Mouse (Mus musculus) c-Kit-positive CD71-positive TER-119-positive erythroid progenitor cells, embryonic 14.5 days (primary cell): ENCODE measurements around the gene Efcab2.
"Not testable (repeated sequence)": the region's sequence is repeated elsewhere in the genome, so short reads cannot be mapped to it uniquely, and the experiment has no call there.

ENCODE experiments used
- DNase-seq: peaks from one replicate; pipeline ENCODE4 v3.0.0-alpha.2; 2013; ENCODE audit warnings: low spot score

The Efcab2 gene

GRCm38 (mm10) chr1:178405445-178405911 lies 407 bp upstream of the Efcab2 start:
- DNase-seq, result peak; percentile 80

- no peak for DNase-seq
These were observed 1.1 kb downstream of the Efcab2 start for GRCm38 (mm10) chr1:178406765-178407645.

- DNase-seq, result no peak
These were observed 1.8 kb downstream of the Efcab2 start for GRCm38 (mm10) chr1:178407651-178408050.

- DNase-seq, result no peak
These were observed 3.0 kb downstream of the Efcab2 start for GRCm38 (mm10) chr1:178408901-178409361.

GRCm38 (mm10) chr1:178413367-178413766 lies 7.5 kb downstream of the Efcab2 start:
- not testable (repeated sequence) for DNase-seq

- no peak for DNase-seq
These were observed 13.7 kb downstream of the Efcab2 start for GRCm38 (mm10) chr1:178419608-178420007.

GRCm38 (mm10) chr1:178423662-178424061 lies 17.8 kb downstream of the Efcab2 start:
- no peak for DNase-seq

- no peak for DNase-seq
These were observed 25.9 kb downstream of the Efcab2 start for GRCm38 (mm10) chr1:178431619-178432444.

- no peak for DNase-seq
These were observed 27.7 kb downstream of the Efcab2 start for GRCm38 (mm10) chr1:178433619-178434018.

GRCm38 (mm10) chr1:178444407-178444806 lies 38.5 kb downstream of the Efcab2 start:
- DNase-seq, result no peak

GRCm38 (mm10) chr1:178447036-178447435 lies 41.2 kb downstream of the Efcab2 start:
- DNase-seq, result peak; percentile 31

GRCm38 (mm10) chr1:178448271-178448744 lies 42.4 kb downstream of the Efcab2 start:
- DNase-seq, result peak; percentile 62

- peak; percentile 83 for DNase-seq
These were observed 43.3 kb downstream of the Efcab2 start for GRCm38 (mm10) chr1:178449172-178449571.

GRCm38 (mm10) chr1:178449933-178450332 lies 44.0 kb downstream of the Efcab2 start:
- DNase-seq, result no peak

GRCm38 (mm10) chr1:178454125-178454524 lies 48.2 kb downstream of the Efcab2 start:
- no peak for DNase-seq

- DNase-seq, result no peak
These were observed 49.2 kb downstream of the Efcab2 start for GRCm38 (mm10) chr1:178455120-178455519.

GRCm38 (mm10) chr1:178458029-178458428 lies 52.1 kb downstream of the Efcab2 start:
- no peak for DNase-seq

GRCm38 (mm10) chr1:178463712-178464111 lies 57.8 kb downstream of the Efcab2 start:
- DNase-seq, result peak; percentile 72

- no peak for DNase-seq
These were observed 58.3 kb downstream of the Efcab2 start for GRCm38 (mm10) chr1:178464140-178464539.

GRCm38 (mm10) chr1:178467594-178467993 lies 61.7 kb downstream of the Efcab2 start:
- no peak for DNase-seq

- peak; percentile 48 for DNase-seq
These were observed 62.4 kb downstream of the Efcab2 start for GRCm38 (mm10) chr1:178468280-178468679.

- DNase-seq, result no peak
These were observed 78.0 kb downstream of the Efcab2 start for GRCm38 (mm10) chr1:178483854-178484253.
